Mouse (Mus musculus): ENCODE measurements at regions not wholly inside any gene's neighbourhood (a gene's known extent, or its start where the extent isn't known, plus 50 kb on each side); places are given as distances from the start of the nearest gene placed in this dataset.

- TF ChIP-seq CTCF (IDR thresholded peaks at IDR 0.05; ENCODE audit: low read depth) (no peak), EP300 (IDR thresholded peaks at IDR 0.05; ENCODE audit: low read depth) (no peak)
Observed at GRCm38 (mm10) chr9:61833226-61833625, 81.1 kb downstream of the Rplp1 start.
